Mouse (Mus musculus): Measurements from ENCODE around the gene Shroom3. TPM values are rescaled to one million over a fixed set of nuclear protein-coding genes. Genes with fewer than 3 reads are reported as not detected.

Gene Shroom3
- polyA plus RNA-seq, 1 experiment from 2014 or later = 1.1 TPM

GRCm38 (mm10) chr5:92858576-92858975 is 175.3 kb downstream of the Shroom3 start:
- Histone ChIP-seq H3K4me2 (ENCODE audit: low read length) (no peak overlapping the region), H3K36me3 (ENCODE audit: control insufficient read depth, insufficient read depth, low read length) (no peaks in the 10 kb centered on the region), H3K27me3 (ENCODE audit: control insufficient read depth, insufficient read depth, low read depth, low read length) (no peaks in the 10 kb centered on the region), H3K27ac (ENCODE audit: low read length) (no peak overlapping the region), H3K4me1 (ENCODE audit: control insufficient read depth, insufficient read depth, low read length) (peaks cover 27% of the 10 kb centered on the region), H3K9me3 (replicated peaks; ENCODE audit: control insufficient read depth, low read length, poor library complexity, severe bottlenecking) (no peaks in the 10 kb centered on the region), H3K9ac (ENCODE audit: low read depth, low read length) (no peak overlapping the region), H3K4me3 (ENCODE audit: low read depth, low read length) (no peak overlapping the region)
- ATAC-seq = no peak
- WGBS = 95% methylated on average over 4 of the region's 4 CpGs

GRCm38 (mm10) chr5:92861416-92862112 is 178.3 kb downstream of the Shroom3 start:
- H3K9ac ChIP-seq (ENCODE audit: low read depth, low read length) = no peak overlapping the region
- WGBS = 30% methylated on average over 10 of the region's 10 CpGs
- peak overlapping the region; percentile 36; the same call in 1 of the 2 replicates for H3K4me2 ChIP-seq (ENCODE audit: low read length)
- H3K4me1 ChIP-seq (ENCODE audit: control insufficient read depth, insufficient read depth, low read length) = peaks cover 33% of the 10 kb centered on the region
- no peaks in the 10 kb centered on the region for H3K27me3 ChIP-seq (ENCODE audit: control insufficient read depth, insufficient read depth, low read depth, low read length)
- no peaks in the 10 kb centered on the region for H3K9me3 ChIP-seq (replicated peaks; ENCODE audit: control insufficient read depth, low read length, poor library complexity, severe bottlenecking)
- H3K4me3 ChIP-seq (ENCODE audit: low read depth, low read length) = no peak overlapping the region
- H3K27ac ChIP-seq (ENCODE audit: low read length) = peak overlapping the region; percentile 74
- ATAC-seq = peak; percentile 90
- no peaks in the 10 kb centered on the region for H3K36me3 ChIP-seq (ENCODE audit: control insufficient read depth, insufficient read depth, low read length)

GRCm38 (mm10) chr5:92865090-92865489 is 181.9 kb downstream of the Shroom3 start:
- 36% methylated on average over 4 of the region's 4 CpGs for WGBS
- Histone ChIP-seq H3K4me2 (ENCODE audit: low read length) (no peak overlapping the region), H3K27me3 (ENCODE audit: control insufficient read depth, insufficient read depth, low read depth, low read length) (no peaks in the 10 kb centered on the region), H3K27ac (ENCODE audit: low read length) (0 out of 2 replicates have a peak overlapping the region, but pooled peaks have one; percentile 7), H3K36me3 (ENCODE audit: control insufficient read depth, insufficient read depth, low read length) (no peaks in the 10 kb centered on the region), H3K9me3 (replicated peaks; ENCODE audit: control insufficient read depth, low read length, poor library complexity, severe bottlenecking) (no peaks in the 10 kb centered on the region), H3K4me3 (ENCODE audit: low read depth, low read length) (no peak overlapping the region), H3K9ac (ENCODE audit: low read depth, low read length) (no peak overlapping the region), H3K4me1 (ENCODE audit: control insufficient read depth, insufficient read depth, low read length) (peaks cover 25% of the 10 kb centered on the region)
- peak; percentile 12; the same call in 1 of the 2 replicates for ATAC-seq

- WGBS = 93% methylated on average over 8 of the region's 8 CpGs
- H3K9ac ChIP-seq (ENCODE audit: low read depth, low read length) = no peak overlapping the region
- no peak overlapping the region for H3K4me2 ChIP-seq (ENCODE audit: low read length)
- peaks cover 19% of the 10 kb centered on the region for H3K4me1 ChIP-seq (ENCODE audit: control insufficient read depth, insufficient read depth, low read length)
- H3K4me3 ChIP-seq (ENCODE audit: low read depth, low read length) = no peak overlapping the region
- H3K9me3 ChIP-seq (replicated peaks; ENCODE audit: control insufficient read depth, low read length, poor library complexity, severe bottlenecking) = no peaks in the 10 kb centered on the region
- H3K27me3 ChIP-seq (ENCODE audit: control insufficient read depth, insufficient read depth, low read depth, low read length) = no peaks in the 10 kb centered on the region
- no peak overlapping the region for H3K27ac ChIP-seq (ENCODE audit: low read length)
- no peaks in the 10 kb centered on the region for H3K36me3 ChIP-seq (ENCODE audit: control insufficient read depth, insufficient read depth, low read length)
- ATAC-seq = no peak
Observed at GRCm38 (mm10) chr5:92866546-92866945, 183.3 kb downstream of the Shroom3 start.

GRCm38 (mm10) chr5:92867253-92867652 is 184.0 kb downstream of the Shroom3 start:
- no peak overlapping the region for H3K27ac ChIP-seq (ENCODE audit: low read length)
- H3K36me3 ChIP-seq (ENCODE audit: control insufficient read depth, insufficient read depth, low read length) = no peaks in the 10 kb centered on the region
- H3K9me3 ChIP-seq (replicated peaks; ENCODE audit: control insufficient read depth, low read length, poor library complexity, severe bottlenecking) = no peaks in the 10 kb centered on the region
- no peak overlapping the region for H3K4me2 ChIP-seq (ENCODE audit: low read length)
- no peak overlapping the region for H3K9ac ChIP-seq (ENCODE audit: low read depth, low read length)
- peaks cover 12% of the 10 kb centered on the region for H3K4me1 ChIP-seq (ENCODE audit: control insufficient read depth, insufficient read depth, low read length)
- no peaks in the 10 kb centered on the region for H3K27me3 ChIP-seq (ENCODE audit: control insufficient read depth, insufficient read depth, low read depth, low read length)
- no peak overlapping the region for H3K4me3 ChIP-seq (ENCODE audit: low read depth, low read length)
- ATAC-seq = no peak
- WGBS = 90% methylated on average over 4 of the region's 4 CpGs

DNA sequence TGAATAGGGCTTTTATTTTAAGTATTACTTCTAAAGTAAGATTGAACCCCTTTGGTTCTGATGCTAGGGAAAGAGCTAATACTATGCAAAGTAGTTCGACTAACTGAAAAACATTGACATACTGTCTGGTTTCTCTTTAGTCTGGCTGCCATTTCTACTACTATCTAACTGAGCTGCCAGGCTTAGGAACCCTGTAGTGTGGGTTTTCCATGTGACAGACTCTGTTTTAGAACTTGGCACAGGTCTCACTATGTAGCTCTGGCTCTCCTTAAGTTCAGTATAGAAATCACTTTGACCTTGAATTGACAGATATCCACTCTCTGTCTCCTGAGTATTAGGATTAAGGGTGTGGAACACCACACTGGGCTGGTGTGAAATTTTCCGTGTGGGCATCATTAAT is 185.0 kb downstream of the Shroom3 start:
- 68% methylated on average over 2 of the region's 2 CpGs for WGBS
- Histone ChIP-seq H3K27ac (ENCODE audit: low read length) (no peak overlapping the region), H3K4me2 (ENCODE audit: low read length) (no peak overlapping the region), H3K4me3 (ENCODE audit: low read depth, low read length) (no peak overlapping the region), H3K27me3 (ENCODE audit: control insufficient read depth, insufficient read depth, low read depth, low read length) (no peaks in the 10 kb centered on the region), H3K36me3 (ENCODE audit: control insufficient read depth, insufficient read depth, low read length) (no peaks in the 10 kb centered on the region), H3K9ac (ENCODE audit: low read depth, low read length) (no peak overlapping the region), H3K9me3 (replicated peaks; ENCODE audit: control insufficient read depth, low read length, poor library complexity, severe bottlenecking) (no peaks in the 10 kb centered on the region), H3K4me1 (ENCODE audit: control insufficient read depth, insufficient read depth, low read length) (peaks cover 10% of the 10 kb centered on the region; the same call in 1 of the 2 replicates)
- ATAC-seq = no peak

- H3K36me3 ChIP-seq (ENCODE audit: control insufficient read depth, insufficient read depth, low read length) = no peaks in the 10 kb centered on the region
- 55% methylated on average over 3 of the region's 3 CpGs for WGBS
- no peaks in the 10 kb centered on the region for H3K4me1 ChIP-seq (ENCODE audit: control insufficient read depth, insufficient read depth, low read length)
- no peaks in the 10 kb centered on the region for H3K9me3 ChIP-seq (replicated peaks; ENCODE audit: control insufficient read depth, low read length, poor library complexity, severe bottlenecking)
- H3K9ac ChIP-seq (ENCODE audit: low read depth, low read length) = no peak overlapping the region
- no peaks in the 10 kb centered on the region for H3K27me3 ChIP-seq (ENCODE audit: control insufficient read depth, insufficient read depth, low read depth, low read length)
- no peak overlapping the region for H3K4me3 ChIP-seq (ENCODE audit: low read depth, low read length)
- H3K4me2 ChIP-seq (ENCODE audit: low read length) = no peak overlapping the region
- no peak for ATAC-seq
- no peak overlapping the region for H3K27ac ChIP-seq (ENCODE audit: low read length)
Observed at GRCm38 (mm10) chr5:92871048-92871447, 187.8 kb downstream of the Shroom3 start.

GRCm38 (mm10) chr5:92872182-92872581 is 188.9 kb downstream of the Shroom3 start:
- 67% methylated on average over 4 of the region's 4 CpGs for WGBS
- H3K9ac ChIP-seq (ENCODE audit: low read depth, low read length) = no peak overlapping the region
- H3K4me1 ChIP-seq (ENCODE audit: control insufficient read depth, insufficient read depth, low read length) = no peaks in the 10 kb centered on the region
- H3K4me2 ChIP-seq (ENCODE audit: low read length) = no peak overlapping the region
- H3K36me3 ChIP-seq (ENCODE audit: control insufficient read depth, insufficient read depth, low read length) = no peaks in the 10 kb centered on the region
- no peak for ATAC-seq
- H3K27me3 ChIP-seq (ENCODE audit: control insufficient read depth, insufficient read depth, low read depth, low read length) = no peaks in the 10 kb centered on the region
- no peaks in the 10 kb centered on the region for H3K9me3 ChIP-seq (replicated peaks; ENCODE audit: control insufficient read depth, low read length, poor library complexity, severe bottlenecking)
- no peak overlapping the region for H3K27ac ChIP-seq (ENCODE audit: low read length)
- no peak overlapping the region for H3K4me3 ChIP-seq (ENCODE audit: low read depth, low read length)

DNA sequence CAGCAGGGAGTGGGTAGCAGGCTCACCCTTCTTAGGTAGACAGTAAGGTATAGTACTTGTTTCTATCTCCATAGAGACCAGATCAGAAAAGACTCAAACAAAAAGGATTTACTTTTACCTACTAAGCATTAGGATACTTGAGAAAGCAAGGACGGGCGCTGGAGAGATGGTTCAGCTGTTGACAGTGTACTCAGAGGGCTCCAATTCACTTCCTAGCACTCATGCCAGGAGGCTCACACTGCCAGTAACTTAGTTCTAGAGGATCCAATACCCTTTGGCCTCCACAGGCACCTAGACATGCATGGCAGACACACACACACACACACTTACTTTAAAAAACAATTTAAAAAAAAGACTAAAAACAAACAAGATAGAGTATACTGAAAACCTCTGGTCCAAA is 189.8 kb downstream of the Shroom3 start:
- H3K4me1 ChIP-seq (ENCODE audit: control insufficient read depth, insufficient read depth, low read length) = no peaks in the 10 kb centered on the region
- H3K9ac ChIP-seq (ENCODE audit: low read depth, low read length) = no peak overlapping the region
- no peaks in the 10 kb centered on the region for H3K36me3 ChIP-seq (ENCODE audit: control insufficient read depth, insufficient read depth, low read length)
- ATAC-seq = no peak
- 77% methylated on average over 2 of the region's 2 CpGs for WGBS
- H3K4me3 ChIP-seq (ENCODE audit: low read depth, low read length) = no peak overlapping the region
- H3K27ac ChIP-seq (ENCODE audit: low read length) = no peak overlapping the region
- H3K9me3 ChIP-seq (replicated peaks; ENCODE audit: control insufficient read depth, low read length, poor library complexity, severe bottlenecking) = no peaks in the 10 kb centered on the region
- H3K4me2 ChIP-seq (ENCODE audit: low read length) = no peak overlapping the region
- H3K27me3 ChIP-seq (ENCODE audit: control insufficient read depth, insufficient read depth, low read depth, low read length) = no peaks in the 10 kb centered on the region
